Mouse (Mus musculus) cerebellum, postnatal 25 days (tissue): ENCODE data around the gene Pkp1.
A peak's percentile ranks its signal among the peaks of the same experiment; 100 is the strongest.

Experiments used
- DNase-seq, 2 experiments: peaks; one replicate each; pipeline ENCODE4 v3.0.0; 2021; ENCODE audit warnings: mixed read lengths in 2 of 2

The Pkp1 gene

GRCm38 (mm10) chr1:135854591-135855343, 64.2 kb downstream of the Pkp1 start:
- no peak for DNase-seq

- no peak for DNase-seq
Observed at GRCm38 (mm10) chr1:135853200-135853599, 65.8 kb downstream of the Pkp1 start.

- no peak for DNase-seq
Observed at GRCm38 (mm10) chr1:135852044-135852756, 66.8 kb downstream of the Pkp1 start.

GRCm38 (mm10) chr1:135850722-135851512, 68.1 kb downstream of the Pkp1 start:
- peak in 1 of 2 experiments; percentile 20 for DNase-seq

GRCm38 (mm10) chr1:135847611-135848351, 71.2 kb downstream of the Pkp1 start:
- no peak for DNase-seq

- peak in 1 of 2 experiments; percentile 34 for DNase-seq
Observed at GRCm38 (mm10) chr1:135847139-135847562, 71.9 kb downstream of the Pkp1 start.

GRCm38 (mm10) chr1:135846632-135847031, 72.4 kb downstream of the Pkp1 start:
- DNase-seq = no peak

- no peak for DNase-seq
Observed at GRCm38 (mm10) chr1:135844481-135844880, 74.5 kb downstream of the Pkp1 start.

GRCm38 (mm10) chr1:135843519-135844262, 75.3 kb downstream of the Pkp1 start:
- no peak for DNase-seq

GRCm38 (mm10) chr1:135840675-135841395, 78.2 kb downstream of the Pkp1 start:
- no peak for DNase-seq

- DNase-seq = no peak
Observed at GRCm38 (mm10) chr1:135839065-135839464, 79.9 kb downstream of the Pkp1 start.

GRCm38 (mm10) chr1:135838626-135839025, 80.4 kb downstream of the Pkp1 start:
- no peak for DNase-seq

- DNase-seq = no peak
Observed at GRCm38 (mm10) chr1:135835716-135836483, 83.1 kb downstream of the Pkp1 start, which contains the start of gene Tnnt2. Gene Tnnt2 (plus strand): TSS chr1:135836354.

GRCm38 (mm10) chr1:135834983-135835382, 84.0 kb downstream of the Pkp1 start:
- DNase-seq = no peak

GRCm38 (mm10) chr1:135834206-135834859, 84.7 kb downstream of the Pkp1 start:
- DNase-seq = no peak

- DNase-seq = peak in 1 of 2 experiments; percentile 14
Observed at GRCm38 (mm10) chr1:135828918-135829317, 90.1 kb downstream of the Pkp1 start.

- DNase-seq = no peak
Observed at GRCm38 (mm10) chr1:135821780-135822179, 97.2 kb downstream of the Pkp1 start.
